Mouse (Mus musculus) lung, adult 2 months (tissue): ENCODE data around the gene 4930519G04Rik.
A peak's percentile ranks its signal among the peaks of the same experiment; 100 is the strongest.

Experiments
- CTCF ChIP-seq: fragments of 200-500 bp; IDR thresholded peaks from 2 replicates; pipeline ENCODE4 v1.5.1; 2011; ENCODE audit warnings: mild to moderate bottlenecking, low read length, control low read depth; ENCODE audit not compliant: insufficient read depth
- POLR2A ChIP-seq: fragments of 200-500 bp; IDR thresholded peaks from 2 replicates; pipeline ENCODE4 v1.6.1; 2011; ENCODE audit warnings: low read depth, mild to moderate bottlenecking, control low read depth, low read length, borderline replicate concordance; ENCODE audit errors: extremely low read depth

DNA sequence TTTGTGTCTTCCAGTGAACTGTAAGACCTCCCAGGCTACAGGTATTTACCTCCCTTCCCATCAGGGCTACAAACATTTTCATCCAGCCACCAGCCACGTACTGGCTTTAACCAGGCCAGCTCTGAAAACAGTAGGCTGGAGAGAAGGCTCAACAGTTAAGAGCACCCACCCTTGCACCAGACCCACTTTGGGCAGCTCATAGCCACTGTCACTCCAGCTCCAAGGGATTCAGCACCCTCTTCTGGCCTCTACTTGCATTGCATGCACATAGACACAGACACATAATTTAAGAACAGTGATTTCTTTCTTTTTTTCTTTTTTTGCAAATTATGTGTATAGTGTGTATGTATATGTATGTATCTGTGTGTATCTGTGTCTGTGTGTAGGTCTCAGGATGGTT, 48.9 kb downstream of the 4930519G04Rik start:
- TF ChIP-seq CTCF (peak; percentile 83), POLR2A (no peak)
